Mouse (Mus musculus): ENCODE data around the gene Gnb4. TPM values are rescaled to one million over a fixed set of nuclear protein-coding genes. Genes with fewer than 3 reads are reported as not detected.

Gene Gnb4
- 18.8 and 23.1 TPM in 2 replicates for polyA plus RNA-seq (2021; fragmentation: Nextera tagmentation)
- long read RNA-seq, experiment 1, full-length matches to known transcripts = 35 of 45 reads
- long read RNA-seq, experiment 1, partial matches to known transcripts = 2 of 45 reads
- long read RNA-seq, experiment 1, other reads (novel, unspliced or antisense) = 8 of 45 reads
- long read RNA-seq, experiment 2, full-length matches to known transcripts = 82 of 100 reads
- long read RNA-seq, experiment 2, partial matches to known transcripts = 4 of 100 reads
- long read RNA-seq, experiment 2, other reads (novel, unspliced or antisense) = 14 of 100 reads

DNA sequence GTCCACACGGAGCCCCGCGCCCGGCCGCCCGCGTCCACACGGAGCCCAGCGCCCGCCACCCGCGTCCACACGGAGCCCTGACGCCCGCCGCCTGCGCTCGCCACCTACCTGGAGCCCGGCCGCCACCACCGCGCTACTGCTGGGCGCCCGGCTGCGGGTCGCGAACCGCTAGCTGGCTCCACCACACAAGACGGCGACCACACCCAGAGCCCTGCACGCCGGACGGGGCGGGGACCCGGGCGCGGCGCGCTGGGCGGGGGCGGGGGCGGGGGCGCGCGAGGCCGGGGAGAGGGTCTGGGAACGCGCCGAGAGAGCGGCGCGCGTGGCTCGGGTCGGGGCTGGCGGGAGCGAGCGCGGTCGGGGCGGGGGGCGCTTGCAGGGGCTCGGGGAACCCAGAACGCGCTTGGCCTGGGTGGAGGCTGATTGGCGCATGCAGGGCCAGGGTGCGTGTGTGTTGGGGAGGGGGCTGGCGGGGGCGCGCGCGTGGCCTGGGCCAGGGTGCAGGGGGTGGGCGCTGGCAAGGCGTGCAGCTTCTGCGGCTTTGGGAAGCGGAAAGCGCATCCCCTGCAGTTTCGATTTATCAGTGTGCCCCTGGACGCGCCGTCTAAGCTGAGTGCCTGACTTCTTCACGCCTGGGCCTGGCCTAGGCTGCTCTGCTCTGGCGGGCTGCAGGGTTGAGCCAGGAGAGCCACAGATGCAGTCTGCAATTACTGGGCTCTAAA, at the start of gene Gnb4:
Gnb4 (minus strand) TSS at position 255 of the 722 bp plus-strand sequence.

Other genes with a start within 250 kb of the Gnb4 start
- gene Pik3ca, start 218.9 kb downstream of the Gnb4 start, polyA plus RNA-seq (2021; fragmentation: Nextera tagmentation) = 5.5 and 8.5 TPM in 2 replicates
- gene Kcnmb3, start 124.4 kb downstream of the Gnb4 start, polyA plus RNA-seq (2021; fragmentation: Nextera tagmentation) = not detected in 2 replicates
- 11.8 and 13.0 TPM in 2 replicates for gene Zfp639, start 106.3 kb downstream of the Gnb4 start, polyA plus RNA-seq (2021; fragmentation: Nextera tagmentation)
- gene Mfn1, start 87.1 kb downstream of the Gnb4 start, polyA plus RNA-seq (2021; fragmentation: Nextera tagmentation) = 8.6 and 12.4 TPM in 2 replicates
- gene Actl6a, start 89.7 kb upstream of the Gnb4 start, polyA plus RNA-seq (2021; fragmentation: Nextera tagmentation) = 16.0 and 21.3 TPM in 2 replicates
- 614 and 620 TPM in 2 replicates for gene Ndufb5, start 120.4 kb upstream of the Gnb4 start, polyA plus RNA-seq (2021; fragmentation: Nextera tagmentation)
- 23.5 and 25.6 TPM in 2 replicates for gene Mrpl47, start 121.0 kb upstream of the Gnb4 start, polyA plus RNA-seq (2021; fragmentation: Nextera tagmentation)
- 11.4 and 15.0 TPM in 2 replicates for gene Usp13, start 201.0 kb upstream of the Gnb4 start, polyA plus RNA-seq (2021; fragmentation: Nextera tagmentation)

Measured in layer of hippocampus, adult 6 months (tissue).